Mouse (Mus musculus): ENCODE data around the gene Kncn.

DNA sequence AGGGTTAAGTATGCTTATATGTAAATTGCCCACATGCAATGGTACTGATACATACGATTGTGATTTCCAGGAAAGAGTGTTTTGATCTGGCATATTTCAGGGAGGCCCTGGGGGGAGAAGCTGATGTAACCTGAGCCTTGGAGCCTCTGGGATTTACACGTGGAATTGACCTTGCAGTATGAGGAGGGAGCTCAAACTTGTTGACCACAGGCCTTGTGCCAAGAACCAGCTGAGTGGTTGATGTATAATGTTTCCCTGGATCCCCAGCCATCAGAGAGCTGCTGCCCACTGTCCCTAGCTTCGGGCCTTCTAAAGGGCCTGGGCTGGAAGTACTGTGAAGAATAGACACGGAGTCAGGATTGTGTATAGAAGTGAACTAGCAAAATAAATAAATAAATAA, 44.2 kb upstream of the Kncn start:
- TF ChIP-seq CTCF (IDR thresholded peaks at IDR 0.05; ENCODE audit: borderline replicate concordance, control insufficient read depth, extremely low read depth, insufficient read depth, low read length, poor library complexity) (no peak), POLR2A (IDR thresholded peaks at IDR 0.05; ENCODE audit: control insufficient read depth, extremely low read depth, insufficient read depth, low read length, poor library complexity) (no peak)
